Mouse (Mus musculus) cerebellum, adult 2 months (tissue): ENCODE measurements around the gene Slc25a45.

Source experiments
- CTCF ChIP-seq: fragments of 200-500 bp; IDR thresholded peaks from 2 replicates; pipeline ENCODE4 v1.5.1; 2011; ENCODE audit warnings: low read depth, mild to moderate bottlenecking, control low read depth, low read length, moderate library complexity, borderline replicate concordance; ENCODE audit not compliant: insufficient read depth
- POLR2A ChIP-seq: fragments of 200-500 bp; IDR thresholded peaks from 2 replicates; pipeline ENCODE4 v1.6.1; 2011; ENCODE audit warnings: low read length, control low read depth, borderline replicate concordance; ENCODE audit not compliant: insufficient read depth

DNA sequence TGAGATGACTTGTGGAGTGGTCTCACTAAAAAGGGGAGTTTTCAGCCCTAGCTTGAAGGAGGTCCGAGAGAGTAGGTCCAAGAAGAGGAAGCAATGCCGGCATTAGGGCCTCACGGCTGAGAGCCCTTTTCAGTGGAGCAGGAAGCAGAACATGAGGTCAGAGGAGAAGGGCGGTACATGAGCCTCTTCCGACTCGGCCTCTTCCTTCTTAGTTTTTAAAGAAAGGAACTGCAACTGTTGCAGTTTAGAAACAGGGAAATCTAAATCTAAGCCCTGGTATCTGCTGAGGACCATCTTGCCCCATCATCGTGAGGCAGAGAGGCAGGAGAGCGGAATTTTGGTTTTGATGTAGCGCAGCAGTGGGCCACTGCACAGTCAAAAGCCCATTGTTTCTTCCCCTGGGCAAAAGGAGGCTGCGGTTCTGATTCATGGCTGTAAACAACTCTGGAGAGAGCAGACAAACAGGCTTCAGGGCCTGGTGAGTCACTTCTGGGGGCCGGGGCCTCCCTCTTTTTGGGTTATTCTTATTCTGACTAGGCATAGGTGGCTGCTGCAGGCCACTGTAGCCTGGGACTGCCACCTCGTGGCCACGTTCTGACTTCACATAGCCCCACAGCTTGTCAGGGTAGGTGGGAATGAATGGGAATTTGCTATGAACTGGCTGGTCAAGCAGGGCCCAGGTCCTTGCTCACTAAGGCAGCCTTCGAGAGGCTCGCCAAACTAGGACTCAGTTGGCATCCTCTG lies at the start of gene Slc25a45:
- TF ChIP-seq CTCF: peak; percentile 87
- no peak for TF ChIP-seq POLR2A
